Mouse (Mus musculus): ENCODE measurements at regions not wholly inside any gene's neighbourhood (a gene's known extent, or its start where the extent isn't known, plus 50 kb on each side); places are given as distances from the start of the nearest gene placed in this dataset.

- no peak overlapping the region for H3K27ac ChIP-seq
- WGBS: 87% methylated on average over 6 of the region's 6 CpGs
- no peaks in the 10 kb centered on the region for H3K9me3 ChIP-seq
- H3K4me2 ChIP-seq (replicated peaks): no peak overlapping the region
- H3K4me3 ChIP-seq (replicated peaks): no peak overlapping the region
- H3K27me3 ChIP-seq (replicated peaks): no peaks in the 10 kb centered on the region
- no peaks in the 10 kb centered on the region for H3K4me1 ChIP-seq (replicated peaks)
- ATAC-seq: no peak
- no peak overlapping the region for H3K9ac ChIP-seq
- H3K36me3 ChIP-seq: no peaks in the 10 kb centered on the region
Measured at GRCm38 (mm10) chr10:66565374-66565773, 530.6 kb upstream of the Jmjd1c start.

- WGBS: 51% methylated on average over 10 of the region's 10 CpGs
- H3K36me3 ChIP-seq: no peaks in the 10 kb centered on the region
- no peak overlapping the region for H3K4me3 ChIP-seq (replicated peaks)
- H3K9ac ChIP-seq: no peak overlapping the region
- no peak overlapping the region for H3K27ac ChIP-seq
- no peaks in the 10 kb centered on the region for H3K9me3 ChIP-seq
- no peaks in the 10 kb centered on the region for H3K27me3 ChIP-seq (replicated peaks)
- ATAC-seq: no peak
- H3K4me1 ChIP-seq (replicated peaks): no peaks in the 10 kb centered on the region
- no peak overlapping the region for H3K4me2 ChIP-seq (replicated peaks)
Measured at GRCm38 (mm10) chr10:66574846-66575535, 520.9 kb upstream of the Jmjd1c start.

- Histone ChIP-seq H3K27ac (no peak overlapping the region), H3K36me3 (no peaks in the 10 kb centered on the region), H3K9me3 (no peaks in the 10 kb centered on the region), H3K9ac (no peak overlapping the region), H3K4me1 (replicated peaks) (no peaks in the 10 kb centered on the region), H3K27me3 (replicated peaks) (no peaks in the 10 kb centered on the region), H3K4me3 (replicated peaks) (no peak overlapping the region), H3K4me2 (replicated peaks) (no peak overlapping the region)
- ATAC-seq: no peak
- WGBS: 50% methylated on average over 3 of the region's 3 CpGs
Measured at GRCm38 (mm10) chr10:66593001-66593400, 502.9 kb upstream of the Jmjd1c start.

GRCm38 (mm10) chr10:66593506-66593905 lies 502.4 kb upstream of the Jmjd1c start:
- H3K4me2 ChIP-seq (replicated peaks): no peak overlapping the region
- no peaks in the 10 kb centered on the region for H3K4me1 ChIP-seq (replicated peaks)
- H3K9me3 ChIP-seq: no peaks in the 10 kb centered on the region
- H3K36me3 ChIP-seq: no peaks in the 10 kb centered on the region
- H3K4me3 ChIP-seq (replicated peaks): no peak overlapping the region
- H3K27ac ChIP-seq: 0 out of 2 replicates have a peak overlapping the region, but pooled peaks have one; percentile 13
- H3K27me3 ChIP-seq (replicated peaks): no peaks in the 10 kb centered on the region
- ATAC-seq: no peak
- no peak overlapping the region for H3K9ac ChIP-seq
- 37% methylated on average over 6 of the region's 6 CpGs for WGBS

- no peak overlapping the region for H3K4me2 ChIP-seq (replicated peaks)
- 62% methylated on average over 4 of the region's 4 CpGs for WGBS
- H3K4me3 ChIP-seq (replicated peaks): no peak overlapping the region
- H3K4me1 ChIP-seq (replicated peaks): no peaks in the 10 kb centered on the region
- H3K36me3 ChIP-seq: no peaks in the 10 kb centered on the region
- no peak overlapping the region for H3K27ac ChIP-seq
- ATAC-seq: no peak
- no peaks in the 10 kb centered on the region for H3K9me3 ChIP-seq
- H3K27me3 ChIP-seq (replicated peaks): no peaks in the 10 kb centered on the region
- no peak overlapping the region for H3K9ac ChIP-seq
Measured at GRCm38 (mm10) chr10:66597952-66598351, 498.0 kb upstream of the Jmjd1c start.

- ATAC-seq: no peak
- no peaks in the 10 kb centered on the region for H3K36me3 ChIP-seq
- H3K4me2 ChIP-seq (replicated peaks): no peak overlapping the region
- H3K9me3 ChIP-seq: no peaks in the 10 kb centered on the region
- H3K27me3 ChIP-seq (replicated peaks): no peaks in the 10 kb centered on the region
- no peaks in the 10 kb centered on the region for H3K4me1 ChIP-seq (replicated peaks)
- no peak overlapping the region for H3K27ac ChIP-seq
- H3K4me3 ChIP-seq (replicated peaks): no peak overlapping the region
- 58% methylated on average over 3 of the region's 3 CpGs for WGBS
- no peak overlapping the region for H3K9ac ChIP-seq
Measured at GRCm38 (mm10) chr10:66607141-66607540, 488.8 kb upstream of the Jmjd1c start.

GRCm38 (mm10) chr10:66616280-66616679 lies 479.6 kb upstream of the Jmjd1c start:
- H3K36me3 ChIP-seq: no peaks in the 10 kb centered on the region
- H3K4me2 ChIP-seq (replicated peaks): no peak overlapping the region
- H3K4me3 ChIP-seq (replicated peaks): no peak overlapping the region
- H3K27me3 ChIP-seq (replicated peaks): no peaks in the 10 kb centered on the region
- no peak overlapping the region for H3K27ac ChIP-seq
- no peaks in the 10 kb centered on the region for H3K9me3 ChIP-seq
- H3K9ac ChIP-seq: no peak overlapping the region
- WGBS: 38% methylated on average over 3 of the region's 3 CpGs
- H3K4me1 ChIP-seq (replicated peaks): no peaks in the 10 kb centered on the region
- peak; percentile 69 for ATAC-seq

- Histone ChIP-seq H3K4me1 (replicated peaks) (no peaks in the 10 kb centered on the region), H3K36me3 (no peaks in the 10 kb centered on the region), H3K4me2 (replicated peaks) (no peak overlapping the region), H3K27ac (no peak overlapping the region), H3K9me3 (no peaks in the 10 kb centered on the region), H3K27me3 (replicated peaks) (no peaks in the 10 kb centered on the region), H3K4me3 (replicated peaks) (no peak overlapping the region), H3K9ac (no peak overlapping the region)
- 48% methylated on average over 3 of the region's 3 CpGs for WGBS
- ATAC-seq: no peak
Measured at GRCm38 (mm10) chr10:66630996-66631395, 464.9 kb upstream of the Jmjd1c start.

- H3K9ac ChIP-seq: no peak overlapping the region
- H3K27me3 ChIP-seq (replicated peaks): no peaks in the 10 kb centered on the region
- no peak overlapping the region for H3K4me3 ChIP-seq (replicated peaks)
- ATAC-seq: no peak
- WGBS: 74% methylated on average over 24 of the region's 24 CpGs
- no peaks in the 10 kb centered on the region for H3K36me3 ChIP-seq
- H3K9me3 ChIP-seq: no peaks in the 10 kb centered on the region
- no peaks in the 10 kb centered on the region for H3K4me1 ChIP-seq (replicated peaks)
- H3K4me2 ChIP-seq (replicated peaks): no peak overlapping the region
- H3K27ac ChIP-seq: no peak overlapping the region
Measured at GRCm38 (mm10) chr10:66640890-66641847, 454.8 kb upstream of the Jmjd1c start.

GRCm38 (mm10) chr10:66641966-66642365 lies 454.0 kb upstream of the Jmjd1c start:
- 92% methylated on average over 6 of the region's 6 CpGs for WGBS
- no peak overlapping the region for H3K4me2 ChIP-seq (replicated peaks)
- no peak for ATAC-seq

GRCm38 (mm10) chr10:66643160-66643559 lies 452.8 kb upstream of the Jmjd1c start:
- Histone ChIP-seq H3K36me3 (no peaks in the 10 kb centered on the region), H3K4me2 (replicated peaks) (no peak overlapping the region), H3K27ac (no peak overlapping the region), H3K9ac (no peak overlapping the region), H3K4me3 (replicated peaks) (no peak overlapping the region), H3K4me1 (replicated peaks) (no peaks in the 10 kb centered on the region), H3K9me3 (no peaks in the 10 kb centered on the region), H3K27me3 (replicated peaks) (no peaks in the 10 kb centered on the region)
- WGBS: 87% methylated on average over 5 of the region's 5 CpGs
- ATAC-seq: no peak

More at GRCm38 (mm10) chr10:66641966-66642365, 454.0 kb upstream of the Jmjd1c start:
- Histone ChIP-seq H3K9me3 (no peaks in the 10 kb centered on the region), H3K9ac (no peak overlapping the region), H3K27me3 (replicated peaks) (no peaks in the 10 kb centered on the region), H3K4me3 (replicated peaks) (no peak overlapping the region), H3K36me3 (no peaks in the 10 kb centered on the region), H3K27ac (no peak overlapping the region), H3K4me1 (replicated peaks) (no peaks in the 10 kb centered on the region)

- Histone ChIP-seq H3K36me3 (no peaks in the 10 kb centered on the region), H3K4me3 (replicated peaks) (no peak overlapping the region), H3K9me3 (no peaks in the 10 kb centered on the region), H3K27ac (no peak overlapping the region), H3K9ac (no peak overlapping the region), H3K27me3 (replicated peaks) (no peaks in the 10 kb centered on the region), H3K4me2 (replicated peaks) (no peak overlapping the region), H3K4me1 (replicated peaks) (no peaks in the 10 kb centered on the region)
- no peak for ATAC-seq
- WGBS: 64% methylated on average over 5 of the region's 5 CpGs
Measured at GRCm38 (mm10) chr10:66657520-66657919, 438.4 kb upstream of the Jmjd1c start.

Data from intestine, embryonic 15.5 days (tissue).